Mouse (Mus musculus) cerebellum, adult 2 months (tissue): ENCODE results near the gene 1110017D15Rik.

ENCODE experiments used
- CTCF ChIP-seq: fragments of 200-500 bp; IDR thresholded peaks from 2 replicates; pipeline ENCODE4 v1.5.1; 2011; ENCODE audit warnings: low read depth, mild to moderate bottlenecking, control low read depth, low read length, moderate library complexity, borderline replicate concordance; ENCODE audit not compliant: insufficient read depth
- POLR2A ChIP-seq: fragments of 200-500 bp; IDR thresholded peaks from 2 replicates; pipeline ENCODE4 v1.6.1; 2011; ENCODE audit warnings: low read length, control low read depth, borderline replicate concordance; ENCODE audit not compliant: insufficient read depth

DNA sequence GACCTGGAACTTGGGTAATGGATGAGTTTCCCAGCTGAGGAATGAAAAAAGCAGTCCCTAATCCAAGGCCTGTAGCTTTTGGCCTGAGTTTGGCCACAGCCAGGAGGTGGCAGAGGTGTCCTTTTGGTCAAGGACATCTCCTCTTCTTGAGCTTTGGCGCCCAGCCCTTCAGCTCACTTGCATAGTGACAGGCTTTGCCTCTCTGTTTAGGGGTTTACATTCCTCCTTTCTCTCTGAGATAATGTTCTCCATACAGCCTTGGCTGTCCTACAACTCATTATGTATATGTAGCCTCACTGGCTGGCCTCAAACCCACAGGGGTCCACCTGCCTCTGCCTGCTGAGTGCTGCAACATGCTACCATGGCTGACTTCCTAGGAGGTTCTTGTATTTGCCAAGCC, 30.0 kb upstream of the 1110017D15Rik start:
- TF ChIP-seq POLR2A (no peak), CTCF (no peak; the same call in 1 of the 2 replicates)
